Mouse (Mus musculus): ENCODE data around the gene Itga8. TPM values are rescaled to one million over a fixed set of nuclear protein-coding genes. Genes with fewer than 3 reads are reported as not detected.

The Itga8 gene
- polyA plus RNA-seq, 1 experiment from 2014 or later: 5.3 TPM

Other genes with a start within 250 kb of the Itga8 start
- gene Mindy3, start 117.5 kb upstream of the Itga8 start, polyA plus RNA-seq (2016; fragmentation: Nextera tagmentation; extraction: Ambion mirVana): 34.0 and 35.5 TPM in 2 replicates